Mouse (Mus musculus): ENCODE measurements around the gene Dhrs1. TPM values are rescaled to one million over a fixed set of nuclear protein-coding genes. Genes with fewer than 3 reads are reported as not detected.

Dhrs1 gene
- polyA plus RNA-seq (2014; fragmentation: Nextera tagmentation; extraction: Ambion mirVana), result 70.8 and 72.3 TPM in 2 replicates

DNA sequence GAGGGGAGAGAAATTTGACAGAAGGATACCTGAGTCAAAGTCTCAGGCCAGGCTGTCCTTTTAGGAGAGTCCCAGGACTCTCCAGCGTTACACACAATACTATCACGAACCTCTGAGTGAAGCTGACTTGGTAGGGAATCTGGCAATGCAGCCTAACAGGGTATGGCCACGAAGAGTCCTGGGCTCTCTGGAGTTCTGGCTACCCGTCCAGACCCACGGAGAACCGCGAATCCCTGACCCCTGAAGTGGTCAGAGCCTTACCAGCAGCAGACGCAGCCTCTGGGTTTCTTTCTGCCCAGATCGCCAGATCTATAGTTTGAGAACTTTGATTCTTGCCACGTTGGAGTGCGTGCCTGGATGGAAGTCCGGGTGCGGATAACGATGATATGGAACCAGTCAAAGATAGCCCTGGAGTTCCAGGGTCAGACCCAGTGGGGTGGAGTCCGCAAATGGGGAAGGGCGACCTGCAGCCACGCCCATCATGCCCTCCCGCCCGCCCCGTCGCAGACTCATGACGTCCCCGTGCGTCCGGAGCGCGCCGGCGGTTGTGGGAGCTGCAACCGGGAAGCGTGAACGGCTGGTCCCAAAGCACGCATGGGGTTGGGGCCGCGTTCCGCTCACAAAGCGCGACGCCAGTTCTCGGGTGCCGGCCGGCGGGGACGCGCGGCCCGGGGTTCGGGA is at the start of gene Dhrs1, which contains the start of gene Nop9:
Gene Dhrs1 (minus strand): TSS at position 511 of the 681 bp plus-strand sequence.
Gene Nop9 (plus strand): TSS at position 514 of the 681 bp plus-strand sequence.
- peaks cover 16% of the 10 kb centered on the region for H3K4me1 ChIP-seq (replicated peaks; ENCODE audit: control insufficient read depth, insufficient read depth, low read length)
- no peak within 1 kb of the TSS for H3K27ac ChIP-seq
- peak; percentile 86 for ATAC-seq (ENCODE audit: low FRiP score)
- peak within 1 kb of the TSS; percentile 96 for H3K4me2 ChIP-seq (replicated peaks)
- no peaks in the 10 kb centered on the region for H3K9me3 ChIP-seq (ENCODE audit: control insufficient read depth, low read length)
- H3K27me3 ChIP-seq (ENCODE audit: control insufficient read depth, insufficient read depth, low read length), result no peaks in the 10 kb centered on the region
- WGBS, result 2% methylated on average over 48 of the region's 48 CpGs
- peaks cover 32% of the 10 kb centered on the region for H3K36me3 ChIP-seq (replicated peaks; ENCODE audit: control insufficient read depth, insufficient read depth)
- peak within 1 kb of the TSS; percentile 85 for H3K4me3 ChIP-seq (replicated peaks; ENCODE audit: low read length)
- peak within 1 kb of the TSS; percentile 75 for H3K9ac ChIP-seq
- peak; percentile 79 for DNase-seq (ENCODE audit: low spot score)

- Histone ChIP-seq H3K27me3 (ENCODE audit: control insufficient read depth, insufficient read depth, low read length) (peaks cover 21% of the 10 kb centered on the region), H3K9ac (no peak overlapping the region), H3K4me3 (replicated peaks; ENCODE audit: low read length) (no peak overlapping the region), H3K36me3 (replicated peaks; ENCODE audit: control insufficient read depth, insufficient read depth) (no peaks in the 10 kb centered on the region), H3K9me3 (ENCODE audit: control insufficient read depth, low read length) (no peaks in the 10 kb centered on the region), H3K4me1 (replicated peaks; ENCODE audit: control insufficient read depth, insufficient read depth, low read length) (no peaks in the 10 kb centered on the region), H3K27ac (no peak overlapping the region), H3K4me2 (replicated peaks) (no peak overlapping the region)
- ATAC-seq (ENCODE audit: low FRiP score), result no peak
- no peak for DNase-seq (ENCODE audit: low spot score)
- WGBS, result 67% methylated on average over 2 of the region's 2 CpGs
Observed at GRCm38 (mm10) chr14:55793946-55794345, 48.5 kb upstream of the Dhrs1 start.

- ATAC-seq (ENCODE audit: low FRiP score), result no peak
- Histone ChIP-seq H3K9me3 (ENCODE audit: control insufficient read depth, low read length) (no peaks in the 10 kb centered on the region), H3K4me2 (replicated peaks) (no peak overlapping the region), H3K9ac (no peak overlapping the region), H3K27ac (no peak overlapping the region), H3K27me3 (ENCODE audit: control insufficient read depth, insufficient read depth, low read length) (peaks cover 26% of the 10 kb centered on the region), H3K36me3 (replicated peaks; ENCODE audit: control insufficient read depth, insufficient read depth) (no peaks in the 10 kb centered on the region), H3K4me1 (replicated peaks; ENCODE audit: control insufficient read depth, insufficient read depth, low read length) (no peaks in the 10 kb centered on the region), H3K4me3 (replicated peaks; ENCODE audit: low read length) (no peak overlapping the region)
- WGBS, result 76% methylated on average over 2 of the region's 2 CpGs
- DNase-seq (ENCODE audit: low spot score), result no peak
Observed at GRCm38 (mm10) chr14:55793461-55793860, 48.0 kb upstream of the Dhrs1 start.

GRCm38 (mm10) chr14:55788256-55789050 is 43.0 kb upstream of the Dhrs1 start, which contains the start of gene Ripk3:
Gene Ripk3, minus strand, starts transcription at chr14:55788865.
- H3K27me3 ChIP-seq (ENCODE audit: control insufficient read depth, insufficient read depth, low read length), result peaks cover 76% of the 10 kb centered on the region
- no peak within 1 kb of the TSS for H3K27ac ChIP-seq
- 7% methylated on average over 40 of the region's 40 CpGs for WGBS
- ATAC-seq (ENCODE audit: low FRiP score) (no peak), DNase-seq (ENCODE audit: low spot score) (no peak)
- no peaks in the 10 kb centered on the region for H3K36me3 ChIP-seq (replicated peaks; ENCODE audit: control insufficient read depth, insufficient read depth)
- peaks cover 2% of the 10 kb centered on the region; the same call in 1 of the 2 replicates for H3K4me1 ChIP-seq (replicated peaks; ENCODE audit: control insufficient read depth, insufficient read depth, low read length)
- H3K4me3 ChIP-seq (replicated peaks; ENCODE audit: low read length), result peak within 1 kb of the TSS; percentile 19
- H3K9ac ChIP-seq, result no peak within 1 kb of the TSS
- H3K4me2 ChIP-seq (replicated peaks), result peak within 1 kb of the TSS; percentile 38
- no peaks in the 10 kb centered on the region for H3K9me3 ChIP-seq (ENCODE audit: control insufficient read depth, low read length)

- Histone ChIP-seq H3K4me2 (replicated peaks) (no peak overlapping the region), H3K4me3 (replicated peaks; ENCODE audit: low read length) (no peak overlapping the region), H3K36me3 (replicated peaks; ENCODE audit: control insufficient read depth, insufficient read depth) (no peaks in the 10 kb centered on the region), H3K4me1 (replicated peaks; ENCODE audit: control insufficient read depth, insufficient read depth, low read length) (peaks cover 4% of the 10 kb centered on the region; the same call in 1 of the 2 replicates), H3K9me3 (ENCODE audit: control insufficient read depth, low read length) (no peaks in the 10 kb centered on the region), H3K27me3 (ENCODE audit: control insufficient read depth, insufficient read depth, low read length) (peaks cover 83% of the 10 kb centered on the region), H3K9ac (no peak overlapping the region), H3K27ac (no peak overlapping the region)
- WGBS, result 31% methylated on average over 11 of the region's 11 CpGs
- no peak for ATAC-seq (ENCODE audit: low FRiP score)
- DNase-seq (ENCODE audit: low spot score), result no peak
Observed at GRCm38 (mm10) chr14:55787731-55788130, 42.2 kb upstream of the Dhrs1 start.

DNA sequence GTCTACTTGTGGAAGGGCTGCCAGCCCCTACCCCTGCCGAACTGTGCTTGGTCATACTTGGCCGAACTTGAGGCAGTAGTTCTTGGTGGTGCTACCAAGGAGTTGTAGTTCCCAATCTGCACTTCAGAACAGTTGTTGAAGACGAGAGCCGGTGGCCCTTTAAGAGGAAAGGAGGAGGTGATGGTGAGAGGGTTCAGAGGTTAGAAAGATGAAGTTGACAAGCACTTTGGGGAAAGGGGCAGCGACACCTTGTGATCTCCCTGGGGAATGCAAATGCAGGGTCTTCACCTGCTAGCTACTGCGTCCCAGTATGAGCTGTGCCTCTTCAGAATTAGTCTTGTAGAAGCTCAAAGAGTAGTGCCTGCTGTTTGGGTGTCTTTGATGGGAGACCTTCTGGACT is 39.7 kb upstream of the Dhrs1 start:
- Histone ChIP-seq H3K36me3 (replicated peaks; ENCODE audit: control insufficient read depth, insufficient read depth) (no peaks in the 10 kb centered on the region), H3K9me3 (ENCODE audit: control insufficient read depth, low read length) (no peaks in the 10 kb centered on the region), H3K27ac (no peak overlapping the region), H3K27me3 (ENCODE audit: control insufficient read depth, insufficient read depth, low read length) (peaks cover 89% of the 10 kb centered on the region), H3K4me3 (replicated peaks; ENCODE audit: low read length) (no peak overlapping the region), H3K4me2 (replicated peaks) (no peak overlapping the region), H3K4me1 (replicated peaks; ENCODE audit: control insufficient read depth, insufficient read depth, low read length) (peaks cover 4% of the 10 kb centered on the region; the same call in 1 of the 2 replicates), H3K9ac (no peak overlapping the region)
- 26% methylated on average over 6 of the region's 6 CpGs for WGBS
- no peak for ATAC-seq (ENCODE audit: low FRiP score)
- no peak for DNase-seq (ENCODE audit: low spot score)

DNA sequence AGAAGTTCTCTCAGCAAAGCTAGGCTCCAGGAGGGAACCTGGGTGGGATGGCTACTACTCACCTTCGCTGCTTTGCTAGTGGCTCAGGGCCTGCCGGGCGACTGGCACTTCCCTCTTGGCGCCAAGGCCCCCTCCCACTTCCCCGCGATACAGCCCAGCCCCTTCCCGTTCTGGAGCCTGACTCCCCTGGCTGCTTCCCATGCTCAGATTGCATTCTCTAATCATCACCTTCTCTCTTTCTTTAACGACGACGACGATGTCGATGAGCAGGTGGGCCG is 38.4 kb upstream of the Dhrs1 start, which contains the start of gene Adcy4:
Gene Adcy4 (minus strand): TSS at position 138 of the 278 bp plus-strand sequence.
- no peak for ATAC-seq (ENCODE audit: low FRiP score)
- H3K9ac ChIP-seq, result 0 out of 2 replicates have a peak within 1 kb of the TSS, but pooled peaks have one; percentile 28
- H3K4me2 ChIP-seq (replicated peaks), result peak within 1 kb of the TSS; percentile 46
- peaks cover 76% of the 10 kb centered on the region for H3K27me3 ChIP-seq (ENCODE audit: control insufficient read depth, insufficient read depth, low read length)
- H3K4me1 ChIP-seq (replicated peaks; ENCODE audit: control insufficient read depth, insufficient read depth, low read length), result peaks cover 4% of the 10 kb centered on the region; the same call in 1 of the 2 replicates
- H3K36me3 ChIP-seq (replicated peaks; ENCODE audit: control insufficient read depth, insufficient read depth), result no peaks in the 10 kb centered on the region
- H3K4me3 ChIP-seq (replicated peaks; ENCODE audit: low read length), result peak within 1 kb of the TSS; percentile 24
- 5% methylated on average over 13 of the region's 13 CpGs for WGBS
- no peaks in the 10 kb centered on the region for H3K9me3 ChIP-seq (ENCODE audit: control insufficient read depth, low read length)
- no peak for DNase-seq (ENCODE audit: low spot score)
- no peak within 1 kb of the TSS for H3K27ac ChIP-seq

GRCm38 (mm10) chr14:55783171-55783957 is 37.9 kb upstream of the Dhrs1 start:
- 2% methylated on average over 31 of the region's 31 CpGs for WGBS
- H3K36me3 ChIP-seq (replicated peaks; ENCODE audit: control insufficient read depth, insufficient read depth), result no peaks in the 10 kb centered on the region
- H3K4me3 ChIP-seq (replicated peaks; ENCODE audit: low read length), result peak overlapping the region; percentile 24
- 0 out of 2 replicates have a peak overlapping the region, but pooled peaks have one; percentile 28 for H3K9ac ChIP-seq
- no peak for ATAC-seq (ENCODE audit: low FRiP score)
- peak overlapping the region; percentile 46 for H3K4me2 ChIP-seq (replicated peaks)
- DNase-seq (ENCODE audit: low spot score), result peak; percentile 45
- H3K9me3 ChIP-seq (ENCODE audit: control insufficient read depth, low read length), result no peaks in the 10 kb centered on the region
- peaks cover 4% of the 10 kb centered on the region; the same call in 1 of the 2 replicates for H3K4me1 ChIP-seq (replicated peaks; ENCODE audit: control insufficient read depth, insufficient read depth, low read length)
- no peak overlapping the region for H3K27ac ChIP-seq
- peaks cover 71% of the 10 kb centered on the region for H3K27me3 ChIP-seq (ENCODE audit: control insufficient read depth, insufficient read depth, low read length)

Measured in hindbrain, embryonic 14.5 days (tissue).